Mouse (Mus musculus) C2C12 (cell line): ENCODE measurements around the gene Tmtc1. TPM values are rescaled to one million over a fixed set of nuclear protein-coding genes. Genes with fewer than 3 reads are reported as not detected.

Experiments
- H3K27me3 ChIP-seq: one replicate; pipeline ENCODE4 v1.6.1; 2011; ENCODE audit not compliant: control insufficient read depth, insufficient read depth, insufficient read length
- H3K36me3 ChIP-seq: one replicate; pipeline ENCODE4 v1.6.1; 2011; ENCODE audit not compliant: control insufficient read depth, insufficient read depth
- H3K4me3 ChIP-seq: one replicate; pipeline ENCODE4 v1.5.1; 2011; ENCODE audit warnings: mild to moderate bottlenecking, control low read depth; ENCODE audit not compliant: poor library complexity, insufficient read depth, severe bottlenecking
- H3K79me2 ChIP-seq: one replicate; pipeline ENCODE4 v1.6.1; 2011; ENCODE audit not compliant: control insufficient read depth, insufficient read depth
- H3K79me3 ChIP-seq: one replicate; pipeline ENCODE4 v1.6.1; 2011; ENCODE audit warnings: low read depth, control low read depth
- H3ac ChIP-seq: one replicate; pipeline ENCODE3; 2011; ENCODE audit warnings: low read depth; ENCODE audit not compliant: control insufficient read depth, insufficient read length
- CEBPB ChIP-seq: IDR thresholded peaks from one replicate; pipeline ENCODE4 v1.6.1; 2011; ENCODE audit warnings: low read depth, mild to moderate bottlenecking, control low read depth, moderate library complexity
- CTCF ChIP-seq: IDR thresholded peaks from one replicate; pipeline ENCODE4 v1.5.1; 2011; ENCODE audit not compliant: control insufficient read depth, insufficient read depth, insufficient read length
- FOSL1 ChIP-seq: IDR thresholded peaks from one replicate; pipeline ENCODE4 v1.8.0; 2011; ENCODE audit warnings: mild to moderate bottlenecking, low read length; ENCODE audit not compliant: poor library complexity, insufficient read depth, severe bottlenecking
- MAX ChIP-seq: IDR thresholded peaks from one replicate; pipeline ENCODE4 v1.6.1; 2011; ENCODE audit warnings: mild to moderate bottlenecking, control low read depth
- MYOD1 ChIP-seq: IDR thresholded peaks from one replicate; pipeline ENCODE4 v1.6.1; 2011; ENCODE audit warnings: low read depth; ENCODE audit not compliant: control insufficient read depth, insufficient read length
- MYOG ChIP-seq: IDR thresholded peaks from one replicate; pipeline ENCODE4 v1.6.1; 2011; ENCODE audit not compliant: control insufficient read depth, insufficient read length; ENCODE audit errors: extremely low read depth
- USF1 ChIP-seq: IDR thresholded peaks from one replicate; pipeline ENCODE4 v1.6.1; 2011; ENCODE audit warnings: low read depth, mild to moderate bottlenecking, control low read depth, moderate library complexity
- polyA plus RNA-seq: library from polyadenylated mRNA; unstranded; fragments of >200 nt; fragmentation: generic; extraction: Trizol; gene quantifications from one replicate; pipeline ENCODE4 v1.2.1, GENCODE M21; 2012; ENCODE audit warnings: missing spikeins

Gene Tmtc1
- polyA plus RNA-seq, 1 experiment, result not detected

DNA sequence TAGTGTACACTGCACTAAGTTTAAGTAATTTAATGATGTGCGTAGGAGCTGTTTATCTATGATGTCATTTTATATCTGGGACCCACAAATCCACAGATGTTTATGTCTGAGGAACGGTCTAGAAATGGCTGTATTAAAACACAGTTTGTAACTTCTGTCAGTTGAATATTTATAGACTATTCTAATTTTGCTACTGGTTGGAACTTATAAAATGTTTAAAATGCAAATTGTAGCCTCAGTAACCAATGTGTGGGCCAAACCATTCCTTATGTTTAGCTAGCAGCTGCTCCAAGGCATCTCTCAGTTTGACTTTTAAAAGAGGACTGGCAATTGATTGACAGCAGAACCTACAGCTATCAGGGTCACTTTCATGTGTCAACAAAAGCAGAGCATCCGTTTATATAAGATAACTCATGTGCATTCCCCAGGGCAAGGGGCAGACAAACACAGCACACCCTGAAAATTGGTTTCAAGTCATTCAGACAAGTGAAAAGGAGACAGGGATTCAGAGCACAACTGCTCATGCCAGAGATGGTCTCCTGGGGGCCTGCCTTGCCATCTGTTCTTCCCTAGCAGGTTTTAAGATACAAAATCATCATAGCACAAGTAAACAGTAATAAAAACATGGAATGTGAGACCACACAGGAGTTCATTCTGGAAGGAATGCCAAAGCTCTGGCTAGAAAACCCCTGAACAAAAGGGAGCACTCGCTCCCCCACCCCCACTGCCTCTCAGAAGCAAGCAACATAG, 184.0 kb downstream of the Tmtc1 start:
- H3K36me3 ChIP-seq, result no peaks in the 10 kb centered on the region
- no peak overlapping the region for H3ac ChIP-seq
- H3K27me3 ChIP-seq, result no peaks in the 10 kb centered on the region
- H3K79me3 ChIP-seq, result no peaks in the 10 kb centered on the region
- TF ChIP-seq MAX, result no peak
- TF ChIP-seq FOSL1, result no peak
- no peak for TF ChIP-seq MYOG
- no peak for TF ChIP-seq CTCF
- no peak for TF ChIP-seq USF1
- TF ChIP-seq CEBPB, result no peak
- TF ChIP-seq MYOD1, result no peak
- no peaks in the 10 kb centered on the region for H3K79me2 ChIP-seq
- no peak overlapping the region for H3K4me3 ChIP-seq

- no peaks in the 10 kb centered on the region for H3K79me3 ChIP-seq
- H3K36me3 ChIP-seq, result no peaks in the 10 kb centered on the region
- TF ChIP-seq CEBPB (no peak), FOSL1 (no peak), MYOD1 (no peak), CTCF (no peak), USF1 (no peak), MYOG (no peak), MAX (no peak)
- no peaks in the 10 kb centered on the region for H3K27me3 ChIP-seq
- no peaks in the 10 kb centered on the region for H3K79me2 ChIP-seq
- no peak overlapping the region for H3K4me3 ChIP-seq
- no peak overlapping the region for H3ac ChIP-seq
Measured at GRCm38 (mm10) chr6:148259074-148259473, 185.1 kb downstream of the Tmtc1 start.

DNA sequence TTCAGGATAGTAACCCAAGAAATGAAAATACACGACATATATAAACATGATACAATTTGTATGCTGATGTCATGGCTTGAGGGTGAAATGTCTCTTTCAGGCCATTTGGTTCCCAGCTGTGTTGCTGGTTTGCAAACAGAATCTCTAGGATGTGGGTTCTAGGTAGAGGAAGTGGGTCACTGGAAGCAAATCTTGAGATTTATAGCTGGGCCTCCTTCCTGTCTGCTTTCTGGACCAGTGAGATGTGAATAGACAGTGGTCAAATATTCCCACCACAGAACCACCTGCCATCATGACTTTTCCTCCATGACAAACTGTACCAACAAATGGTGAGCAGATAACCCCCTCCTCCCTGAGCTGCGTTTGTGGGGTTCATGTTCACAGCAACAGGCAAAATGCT, 186.4 kb downstream of the Tmtc1 start:
- Histone ChIP-seq H3K27me3 (no peaks in the 10 kb centered on the region), H3K79me3 (no peaks in the 10 kb centered on the region), H3K79me2 (no peaks in the 10 kb centered on the region), H3K4me3 (no peak overlapping the region), H3K36me3 (no peaks in the 10 kb centered on the region), H3ac (no peak overlapping the region)
- TF ChIP-seq USF1, result no peak
- TF ChIP-seq MYOG, result no peak
- no peak for TF ChIP-seq FOSL1
- TF ChIP-seq CTCF, result no peak
- TF ChIP-seq MAX, result no peak
- no peak for TF ChIP-seq MYOD1
- TF ChIP-seq CEBPB, result no peak

GRCm38 (mm10) chr6:148256109-148256508, 188.1 kb downstream of the Tmtc1 start:
- Histone ChIP-seq H3K4me3 (no peak overlapping the region), H3K36me3 (no peaks in the 10 kb centered on the region), H3K79me3 (no peaks in the 10 kb centered on the region), H3ac (no peak overlapping the region), H3K27me3 (no peaks in the 10 kb centered on the region), H3K79me2 (no peaks in the 10 kb centered on the region)
- TF ChIP-seq CTCF, result no peak
- no peak for TF ChIP-seq FOSL1
- TF ChIP-seq MYOD1, result no peak
- no peak for TF ChIP-seq MYOG
- TF ChIP-seq MAX, result no peak
- no peak for TF ChIP-seq CEBPB
- TF ChIP-seq USF1, result no peak

DNA sequence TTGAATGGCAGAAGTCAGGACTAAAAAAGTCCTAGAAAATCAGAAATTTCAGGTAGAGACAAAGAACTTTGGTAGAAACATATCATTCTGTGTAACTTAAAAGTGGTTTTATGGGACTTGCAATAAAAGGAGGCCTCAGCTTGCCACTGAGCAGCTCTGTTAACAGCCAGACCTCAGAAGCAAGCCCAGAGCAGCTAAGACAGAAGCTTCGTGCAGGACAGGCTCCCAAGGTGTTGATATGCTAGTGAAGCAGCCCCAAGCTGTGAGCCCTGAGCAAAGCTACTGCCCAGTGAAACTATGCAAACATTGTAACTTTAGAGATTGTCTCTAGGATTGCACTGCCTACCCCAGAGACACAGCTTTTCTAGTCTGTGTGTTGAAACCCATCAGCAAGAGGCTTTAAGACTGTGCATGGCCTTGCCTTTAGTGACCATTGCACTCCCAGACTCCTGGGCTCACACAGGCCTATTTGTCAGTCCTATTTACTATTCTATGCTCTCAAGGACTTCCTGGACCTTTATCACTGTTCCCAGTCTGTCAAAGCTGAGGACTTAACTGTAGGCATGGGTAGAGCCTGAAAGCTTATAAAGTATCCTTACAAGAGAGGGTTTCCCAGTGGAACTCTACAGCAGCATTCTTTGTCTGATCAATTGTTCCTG, 188.7 kb downstream of the Tmtc1 start:
- Histone ChIP-seq H3K79me2 (no peaks in the 10 kb centered on the region), H3ac (no peak overlapping the region), H3K4me3 (no peak overlapping the region), H3K27me3 (no peaks in the 10 kb centered on the region), H3K36me3 (no peaks in the 10 kb centered on the region), H3K79me3 (no peaks in the 10 kb centered on the region)
- no peak for TF ChIP-seq MAX
- no peak for TF ChIP-seq CEBPB
- TF ChIP-seq USF1, result no peak
- TF ChIP-seq CTCF, result no peak
- TF ChIP-seq FOSL1, result no peak
- no peak for TF ChIP-seq MYOG
- no peak for TF ChIP-seq MYOD1

- Histone ChIP-seq H3K27me3 (peaks cover 8% of the 10 kb centered on the region), H3ac (no peak overlapping the region), H3K79me3 (no peaks in the 10 kb centered on the region), H3K36me3 (no peaks in the 10 kb centered on the region), H3K4me3 (no peak overlapping the region), H3K79me2 (no peaks in the 10 kb centered on the region)
- TF ChIP-seq USF1 (no peak), MAX (no peak), CEBPB (no peak), CTCF (no peak), FOSL1 (no peak), MYOD1 (no peak), MYOG (no peak)
Measured at GRCm38 (mm10) chr6:148249221-148249620, 195.0 kb downstream of the Tmtc1 start.
